Mouse (Mus musculus) lung, adult 2 months (tissue): ENCODE measurements around the gene Tex19.2.

ENCODE experiments used
- CTCF ChIP-seq: fragments of 200-500 bp; IDR thresholded peaks from 2 replicates; pipeline ENCODE4 v1.5.1; 2011; ENCODE audit warnings: mild to moderate bottlenecking, low read length, control low read depth; ENCODE audit not compliant: insufficient read depth
- POLR2A ChIP-seq: fragments of 200-500 bp; IDR thresholded peaks from 2 replicates; pipeline ENCODE4 v1.6.1; 2011; ENCODE audit warnings: low read depth, mild to moderate bottlenecking, control low read depth, low read length, borderline replicate concordance; ENCODE audit errors: extremely low read depth

GRCm38 (mm10) chr11:121067895-121068294, 50.6 kb downstream of the Tex19.2 start:
- TF ChIP-seq CTCF, result no peak
- no peak for TF ChIP-seq POLR2A
